Mouse (Mus musculus) C2C12 (cell line): Measurements from ENCODE around the gene Vmn2r9. TPM values are rescaled to one million over a fixed set of nuclear protein-coding genes. Genes with fewer than 3 reads are reported as not detected.
"Not testable (repeated sequence)": the region's sequence is repeated elsewhere in the genome, so short reads cannot be mapped to it uniquely, and the experiment has no call there.

Source experiments
- H3K27me3 ChIP-seq: one replicate; pipeline ENCODE4 v1.6.1; 2011; ENCODE audit not compliant: control insufficient read depth, insufficient read depth, insufficient read length
- H3K36me3 ChIP-seq: one replicate; pipeline ENCODE4 v1.6.1; 2011; ENCODE audit not compliant: control insufficient read depth, insufficient read depth
- H3K4me3 ChIP-seq: one replicate; pipeline ENCODE4 v1.5.1; 2011; ENCODE audit warnings: mild to moderate bottlenecking, control low read depth; ENCODE audit not compliant: poor library complexity, insufficient read depth, severe bottlenecking
- H3K79me2 ChIP-seq: one replicate; pipeline ENCODE4 v1.6.1; 2011; ENCODE audit not compliant: control insufficient read depth, insufficient read depth
- H3K79me3 ChIP-seq: one replicate; pipeline ENCODE4 v1.6.1; 2011; ENCODE audit warnings: low read depth, control low read depth
- H3ac ChIP-seq: one replicate; pipeline ENCODE3; 2011; ENCODE audit warnings: low read depth; ENCODE audit not compliant: control insufficient read depth, insufficient read length
- CEBPB ChIP-seq: IDR thresholded peaks from one replicate; pipeline ENCODE4 v1.6.1; 2011; ENCODE audit warnings: low read depth, mild to moderate bottlenecking, control low read depth, moderate library complexity
- CTCF ChIP-seq: IDR thresholded peaks from one replicate; pipeline ENCODE4 v1.5.1; 2011; ENCODE audit not compliant: control insufficient read depth, insufficient read depth, insufficient read length
- FOSL1 ChIP-seq: IDR thresholded peaks from one replicate; pipeline ENCODE4 v1.8.0; 2011; ENCODE audit warnings: mild to moderate bottlenecking, low read length; ENCODE audit not compliant: poor library complexity, insufficient read depth, severe bottlenecking
- MAX ChIP-seq: IDR thresholded peaks from one replicate; pipeline ENCODE4 v1.6.1; 2011; ENCODE audit warnings: mild to moderate bottlenecking, control low read depth
- MYOD1 ChIP-seq: IDR thresholded peaks from one replicate; pipeline ENCODE4 v1.6.1; 2011; ENCODE audit warnings: low read depth; ENCODE audit not compliant: control insufficient read depth, insufficient read length
- MYOG ChIP-seq: IDR thresholded peaks from one replicate; pipeline ENCODE4 v1.6.1; 2011; ENCODE audit not compliant: control insufficient read depth, insufficient read length; ENCODE audit errors: extremely low read depth
- USF1 ChIP-seq: IDR thresholded peaks from one replicate; pipeline ENCODE4 v1.6.1; 2011; ENCODE audit warnings: low read depth, mild to moderate bottlenecking, control low read depth, moderate library complexity
- long read RNA-seq, 2 experiments: library from polyadenylated mRNA; unstranded; transcript quantifications; one replicate each; pipeline ENCODE4 v2.0.0; 2019 to 2020
- polyA plus RNA-seq: library from polyadenylated mRNA; unstranded; fragments of >200 nt; fragmentation: generic; extraction: Trizol; gene quantifications from one replicate; pipeline ENCODE4 v1.2.1, GENCODE M21; 2012; ENCODE audit warnings: missing spikeins

Gene Vmn2r9
- not detected for polyA plus RNA-seq
- long read RNA-seq, experiment 1, result 0 reads
- long read RNA-seq, experiment 2, result 0 reads

- H3ac ChIP-seq, H3K27me3 ChIP-seq, H3K4me3 ChIP-seq, H3K79me3 ChIP-seq, H3K36me3 ChIP-seq, H3K79me2 ChIP-seq: not testable (repeated sequence)
Observed at GRCm38 (mm10) chr5:108852501-108852900, at the start of gene Vmn2r9. Vmn2r9 (minus strand) TSS chr5:108852601.

GRCm38 (mm10) chr5:108866746-108867145 is 14.3 kb upstream of the Vmn2r9 start:
- not testable (repeated sequence) for H3K4me3 ChIP-seq, H3K79me2 ChIP-seq, H3ac ChIP-seq, H3K36me3 ChIP-seq, H3K79me3 ChIP-seq, H3K27me3 ChIP-seq

- TF ChIP-seq MAX (no peak), FOSL1 (no peak), MYOD1 (no peak), CEBPB (no peak), CTCF (no peak), MYOG (no peak), USF1 (no peak)
- Histone ChIP-seq H3K79me3 (no peaks in the 10 kb centered on the region), H3K4me3 (no peak overlapping the region), H3K79me2 (no peaks in the 10 kb centered on the region), H3K27me3 (no peaks in the 10 kb centered on the region), H3ac (no peak overlapping the region), H3K36me3 (no peaks in the 10 kb centered on the region)
Observed at GRCm38 (mm10) chr5:108849466-108849865, 2.9 kb downstream of the Vmn2r9 start.

GRCm38 (mm10) chr5:108836156-108836555 is 16.2 kb downstream of the Vmn2r9 start:
- Histone ChIP-seq H3K79me3 (no peaks in the 10 kb centered on the region), H3K27me3 (no peaks in the 10 kb centered on the region), H3K36me3 (no peaks in the 10 kb centered on the region), H3K79me2 (no peaks in the 10 kb centered on the region), H3ac (no peak overlapping the region), H3K4me3 (no peak overlapping the region)
- TF ChIP-seq USF1 (no peak), CTCF (no peak), CEBPB (no peak), MYOG (no peak)

GRCm38 (mm10) chr5:108823276-108823675 is 29.1 kb downstream of the Vmn2r9 start:
- H3K79me3 ChIP-seq, result no peaks in the 10 kb centered on the region
- TF ChIP-seq CEBPB (no peak), MAX (no peak), CTCF (no peak), MYOD1 (no peak), FOSL1 (no peak), MYOG (no peak), USF1 (no peak)
- H3ac ChIP-seq, result no peak overlapping the region

GRCm38 (mm10) chr5:108808750-108809149 is 43.7 kb downstream of the Vmn2r9 start, which contains the start of gene Vmn2r8:
Vmn2r8 (minus strand) TSS chr5:108808850.
- not testable (repeated sequence) for H3K36me3 ChIP-seq

More at GRCm38 (mm10) chr5:108823276-108823675, 29.1 kb downstream of the Vmn2r9 start:
- H3K79me2 ChIP-seq, result no peaks in the 10 kb centered on the region
- no peaks in the 10 kb centered on the region for H3K36me3 ChIP-seq
- no peak overlapping the region for H3K4me3 ChIP-seq
- H3K27me3 ChIP-seq, result no peaks in the 10 kb centered on the region

GRCm38 (mm10) chr5:108803646-108804045 is 48.8 kb downstream of the Vmn2r9 start:
- no peak for TF ChIP-seq CEBPB
- no peak for TF ChIP-seq MAX
- no peak for TF ChIP-seq MYOD1
- no peak for TF ChIP-seq CTCF
- TF ChIP-seq USF1, result no peak
- no peak for TF ChIP-seq FOSL1
- TF ChIP-seq MYOG, result no peak
- Histone ChIP-seq H3K4me3 (no peak overlapping the region), H3K79me3 (no peaks in the 10 kb centered on the region), H3K27me3 (no peaks in the 10 kb centered on the region), H3ac (no peak overlapping the region), H3K36me3 (no peaks in the 10 kb centered on the region), H3K79me2 (no peaks in the 10 kb centered on the region)

More at GRCm38 (mm10) chr5:108808750-108809149, 43.7 kb downstream of the Vmn2r9 start, which contains the start of gene Vmn2r8:
- H3K4me3 ChIP-seq, H3K79me2 ChIP-seq, H3ac ChIP-seq, H3K27me3 ChIP-seq, H3K79me3 ChIP-seq: not testable (repeated sequence)

- H3K79me2 ChIP-seq, H3K36me3 ChIP-seq, H3K79me3 ChIP-seq, H3K27me3 ChIP-seq, H3ac ChIP-seq, H3K4me3 ChIP-seq: not testable (repeated sequence)
Observed at GRCm38 (mm10) chr5:108795263-108795662, 57.1 kb downstream of the Vmn2r9 start, which contains the start of gene Tmed11. Tmed11 (minus strand) TSS chr5:108795363.

GRCm38 (mm10) chr5:108790385-108790784 is 62.0 kb downstream of the Vmn2r9 start:
- H3K27me3 ChIP-seq, H3K4me3 ChIP-seq, H3K79me3 ChIP-seq, H3ac ChIP-seq, H3K79me2 ChIP-seq, H3K36me3 ChIP-seq: not testable (repeated sequence)
